Mouse (Mus musculus): ENCODE measurements at regions not wholly inside any gene's neighbourhood (a gene's known extent, or its start where the extent isn't known, plus 50 kb on each side); places are given as distances from the start of the nearest gene placed in this dataset.

DNA sequence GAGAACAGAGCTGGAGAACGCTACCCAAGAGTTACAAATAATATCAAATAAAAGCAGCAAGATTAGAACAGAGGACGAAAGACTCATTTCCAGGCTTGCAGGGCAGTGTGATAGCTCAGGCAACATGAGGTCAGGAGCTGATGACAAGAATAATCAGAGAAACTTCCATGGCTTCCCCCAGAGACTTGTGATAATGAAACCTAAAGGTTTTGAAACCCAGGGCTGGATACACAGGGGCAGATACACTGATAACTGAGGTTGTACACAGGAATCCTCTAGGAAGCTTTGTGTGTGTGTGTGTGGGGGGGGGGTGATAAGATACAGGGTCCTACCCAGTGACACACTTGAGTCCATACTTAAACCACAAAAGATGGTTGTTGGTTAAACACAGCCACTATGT is 423.4 kb upstream of the Smim15 start:
- no peak for ATAC-seq (ENCODE audit: extremely low read depth, insufficient number of reproducible peaks, low FRiP score, poor library complexity, severe bottlenecking)

DNA sequence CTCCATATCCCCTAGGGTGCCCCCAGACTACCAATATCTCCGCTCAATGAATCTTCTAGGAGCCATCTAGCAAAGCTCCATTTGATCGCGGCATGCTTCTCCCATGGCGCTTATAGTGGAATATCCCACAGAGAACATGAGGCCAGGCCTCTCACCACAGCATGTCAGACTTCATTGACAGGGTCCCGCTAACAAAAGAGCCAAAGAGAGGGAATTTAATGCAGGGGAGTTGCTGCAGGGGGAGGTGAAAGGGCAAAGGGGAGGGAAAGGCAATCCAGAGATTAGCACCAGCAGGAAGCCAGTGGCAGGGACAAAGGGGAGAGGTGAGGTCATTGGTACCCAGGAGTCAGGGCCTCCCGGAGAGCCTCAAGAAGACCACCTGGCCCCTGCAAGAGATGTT is 424.0 kb upstream of the Smim15 start:
- ATAC-seq (ENCODE audit: extremely low read depth, insufficient number of reproducible peaks, low FRiP score, poor library complexity, severe bottlenecking) = no peak

DNA sequence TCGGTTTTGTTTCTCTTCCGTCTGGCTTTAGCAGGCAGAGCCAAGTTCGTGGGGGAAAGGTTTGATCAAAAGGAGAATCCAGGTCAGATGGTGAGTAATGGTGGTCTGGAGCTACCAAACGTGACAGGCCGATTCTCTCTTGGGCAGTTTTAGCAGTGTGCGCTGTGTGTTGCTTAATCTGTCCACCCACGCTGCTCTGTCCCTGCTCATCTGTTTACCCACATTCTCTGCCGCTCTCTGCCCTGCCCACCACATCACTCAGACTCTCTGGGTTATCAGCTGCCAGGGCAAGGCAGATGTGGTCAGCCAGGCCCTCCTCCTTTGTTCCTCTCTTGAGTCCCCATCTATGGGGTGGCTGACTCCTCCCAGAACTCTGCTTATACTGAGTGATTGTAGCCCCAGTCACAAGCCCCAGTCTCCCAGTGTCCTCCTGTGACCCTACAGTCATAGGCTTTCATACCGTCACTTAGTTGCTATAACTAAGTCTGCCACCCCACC is 424.8 kb upstream of the Smim15 start:
- 0 out of 2 replicates have a peak, but pooled peaks have one; percentile 13 for ATAC-seq (ENCODE audit: extremely low read depth, insufficient number of reproducible peaks, low FRiP score, poor library complexity, severe bottlenecking)

DNA sequence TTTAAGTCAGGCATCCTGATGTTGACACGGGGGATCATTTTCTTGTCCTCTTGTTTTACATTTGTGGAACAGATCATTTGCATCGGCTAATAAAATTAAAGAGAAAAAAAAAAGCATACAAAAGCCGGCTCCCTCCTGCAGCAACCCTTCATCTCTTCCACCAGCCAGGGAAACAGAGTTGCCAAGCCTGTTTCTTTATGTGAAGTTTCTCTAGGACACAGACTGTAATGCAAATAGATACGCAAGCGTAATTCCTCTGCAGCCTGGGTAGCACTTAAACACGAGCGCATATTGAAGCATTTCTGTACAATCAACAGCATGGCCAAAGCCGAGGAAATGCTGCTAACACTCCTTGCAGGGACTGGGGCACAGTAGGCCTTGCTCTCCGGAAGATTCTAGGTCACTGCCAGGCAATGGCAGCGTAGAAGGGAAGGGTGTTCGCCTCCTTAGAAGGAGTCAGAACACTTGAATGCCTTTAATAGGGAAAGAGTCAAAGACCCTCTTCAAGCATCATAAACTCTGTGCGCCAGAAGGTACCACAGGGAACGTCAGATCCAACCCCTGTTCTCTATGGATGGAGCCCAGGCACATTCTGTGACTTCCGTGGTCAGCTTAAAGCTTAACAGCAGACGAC is 425.3 kb upstream of the Smim15 start:
- ATAC-seq (ENCODE audit: extremely low read depth, insufficient number of reproducible peaks, low FRiP score, poor library complexity, severe bottlenecking) = no peak

DNA sequence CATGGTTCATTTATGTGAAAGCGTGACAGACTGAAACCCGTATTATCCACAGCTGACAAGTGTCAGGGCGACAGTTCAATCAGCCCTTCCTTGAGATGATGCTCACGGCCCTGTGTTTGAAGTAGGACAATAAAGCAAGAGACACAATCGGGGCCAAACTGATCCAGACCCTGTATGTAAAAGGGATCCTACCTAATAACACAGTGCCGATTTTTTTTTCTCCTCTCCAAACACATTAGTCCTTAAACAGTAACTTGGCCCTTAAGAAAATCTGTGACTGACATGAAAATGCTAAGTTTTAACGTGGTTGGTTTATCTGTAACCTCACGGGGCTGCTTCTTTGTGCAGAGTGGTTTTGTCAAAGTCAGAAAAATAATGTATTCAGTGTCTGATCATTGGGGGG is 425.9 kb upstream of the Smim15 start:
- no peak for ATAC-seq (ENCODE audit: extremely low read depth, insufficient number of reproducible peaks, low FRiP score, poor library complexity, severe bottlenecking)

DNA sequence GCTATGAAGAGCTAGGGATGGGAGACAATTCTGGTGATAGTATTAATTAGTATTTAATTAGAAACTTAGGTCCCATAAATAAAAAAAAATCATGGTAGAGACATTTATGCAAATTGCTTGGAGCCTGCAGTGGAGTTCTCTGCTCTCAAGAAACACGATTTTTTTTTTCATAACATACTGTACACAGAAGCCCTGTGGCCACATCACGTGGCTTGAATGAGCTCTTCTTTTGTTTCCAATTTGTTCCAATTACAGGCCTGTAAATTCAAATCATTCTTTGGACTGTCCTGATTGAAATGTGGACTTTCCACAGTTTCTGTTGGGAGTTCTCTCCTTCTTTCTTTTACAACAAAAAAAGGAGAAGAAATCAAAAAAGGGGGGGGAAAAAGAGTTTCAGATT is 426.7 kb upstream of the Smim15 start:
- no peak for ATAC-seq (ENCODE audit: extremely low read depth, insufficient number of reproducible peaks, low FRiP score, poor library complexity, severe bottlenecking)

DNA sequence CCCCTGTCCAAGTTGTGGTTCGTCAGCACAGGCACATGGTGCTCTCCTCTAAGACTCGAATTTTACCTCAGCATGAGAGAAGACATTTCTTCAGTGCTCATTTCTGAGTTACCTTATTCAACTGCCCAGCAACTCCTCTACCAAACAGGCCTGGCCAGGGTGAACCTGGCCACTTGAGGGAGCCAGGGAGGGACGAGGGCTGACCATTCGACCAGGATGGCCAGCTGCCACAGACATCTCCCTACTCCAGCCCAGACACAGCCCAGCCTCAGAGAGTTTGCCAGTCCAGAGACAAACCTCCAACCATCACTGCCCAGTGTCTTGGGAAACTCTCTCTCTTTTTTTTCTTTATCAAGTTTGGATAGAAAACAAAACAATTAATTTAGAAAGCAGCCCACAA is 427.5 kb upstream of the Smim15 start:
- ATAC-seq (ENCODE audit: extremely low read depth, insufficient number of reproducible peaks, low FRiP score, poor library complexity, severe bottlenecking) = no peak

DNA sequence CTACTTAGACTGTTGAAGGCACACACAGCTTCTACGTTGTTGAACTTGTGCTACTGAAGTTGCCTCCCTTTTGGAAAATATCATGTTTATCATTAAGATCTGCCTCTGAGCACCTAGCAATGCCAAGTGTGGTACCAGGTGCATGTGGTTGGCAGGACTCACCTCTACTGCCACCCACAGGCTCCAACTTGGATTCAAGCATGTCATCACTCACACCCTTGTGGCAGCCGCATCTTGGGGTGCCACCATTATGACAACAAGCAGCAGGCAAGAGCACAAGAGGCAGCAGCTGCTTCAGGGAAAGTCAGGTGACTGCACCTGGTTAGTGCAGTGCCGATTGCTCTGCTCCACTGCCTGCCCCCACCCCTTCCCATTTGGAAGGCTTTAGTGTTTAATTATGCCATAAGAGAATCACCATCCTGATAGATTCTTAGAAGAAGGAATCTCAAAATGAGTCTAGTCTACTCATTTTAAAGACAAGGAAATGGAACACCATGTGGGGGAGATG is 435.2 kb upstream of the Smim15 start:
- no peak for ATAC-seq (ENCODE audit: extremely low read depth, insufficient number of reproducible peaks, low FRiP score, poor library complexity, severe bottlenecking)

DNA sequence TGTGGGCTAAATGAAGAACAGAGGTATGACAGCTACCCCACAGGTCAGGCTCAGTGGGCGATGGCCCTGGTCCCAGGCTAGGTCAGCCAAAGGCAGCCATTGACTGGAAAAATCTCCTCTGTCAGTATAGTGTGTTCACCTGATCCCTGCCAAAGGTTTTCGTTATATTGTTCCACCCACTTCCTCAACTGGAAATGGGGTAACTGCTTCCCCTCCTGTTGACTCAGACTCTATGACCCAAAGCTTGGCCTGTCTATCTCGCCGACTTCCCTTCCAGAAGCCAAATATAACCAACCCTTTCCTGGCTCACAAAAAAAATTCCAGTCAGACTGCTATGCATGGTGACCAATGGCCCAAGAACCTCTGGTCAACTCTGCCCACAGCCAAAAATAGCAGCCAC is 437.0 kb upstream of the Smim15 start:
- peak; percentile 53; the same call in 1 of the 2 replicates for ATAC-seq (ENCODE audit: extremely low read depth, insufficient number of reproducible peaks, low FRiP score, poor library complexity, severe bottlenecking)

DNA sequence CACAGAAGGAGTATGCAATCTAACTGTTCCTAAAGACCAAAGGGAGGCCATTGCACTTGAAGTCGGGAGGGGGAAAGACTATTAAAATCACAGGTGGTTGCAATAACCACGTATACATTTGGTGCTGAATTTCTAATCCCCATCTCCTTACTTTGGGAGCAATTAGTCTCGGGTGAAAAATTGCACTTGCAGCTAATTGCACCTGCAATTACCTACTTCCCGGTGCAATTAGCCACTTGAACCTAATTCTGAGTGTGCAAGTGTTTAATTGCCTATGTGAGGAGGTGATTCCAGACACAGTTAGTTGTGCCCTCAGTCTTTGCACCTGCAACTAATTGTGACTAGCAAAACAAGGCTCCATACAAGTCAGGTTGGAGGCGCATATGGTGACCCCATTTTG is 442.1 kb upstream of the Smim15 start:
- no peak for ATAC-seq (ENCODE audit: extremely low read depth, insufficient number of reproducible peaks, low FRiP score, poor library complexity, severe bottlenecking)

DNA sequence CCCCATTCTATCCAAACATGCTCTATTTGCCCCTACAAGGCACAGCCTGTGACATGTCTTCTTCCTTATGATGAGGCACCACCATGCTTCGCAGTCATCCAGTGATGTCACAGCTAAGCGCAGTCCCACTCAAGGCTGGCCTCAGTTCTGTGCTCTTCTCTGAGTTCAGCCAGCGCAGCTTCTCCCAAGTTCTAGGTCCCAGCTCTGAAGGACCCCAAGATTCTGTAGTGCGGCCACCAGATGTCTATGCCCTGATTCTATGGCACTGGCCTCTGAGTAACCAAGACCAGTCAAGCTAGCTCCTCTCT is 443.2 kb upstream of the Smim15 start:
- no peak for ATAC-seq (ENCODE audit: extremely low read depth, insufficient number of reproducible peaks, low FRiP score, poor library complexity, severe bottlenecking)

DNA sequence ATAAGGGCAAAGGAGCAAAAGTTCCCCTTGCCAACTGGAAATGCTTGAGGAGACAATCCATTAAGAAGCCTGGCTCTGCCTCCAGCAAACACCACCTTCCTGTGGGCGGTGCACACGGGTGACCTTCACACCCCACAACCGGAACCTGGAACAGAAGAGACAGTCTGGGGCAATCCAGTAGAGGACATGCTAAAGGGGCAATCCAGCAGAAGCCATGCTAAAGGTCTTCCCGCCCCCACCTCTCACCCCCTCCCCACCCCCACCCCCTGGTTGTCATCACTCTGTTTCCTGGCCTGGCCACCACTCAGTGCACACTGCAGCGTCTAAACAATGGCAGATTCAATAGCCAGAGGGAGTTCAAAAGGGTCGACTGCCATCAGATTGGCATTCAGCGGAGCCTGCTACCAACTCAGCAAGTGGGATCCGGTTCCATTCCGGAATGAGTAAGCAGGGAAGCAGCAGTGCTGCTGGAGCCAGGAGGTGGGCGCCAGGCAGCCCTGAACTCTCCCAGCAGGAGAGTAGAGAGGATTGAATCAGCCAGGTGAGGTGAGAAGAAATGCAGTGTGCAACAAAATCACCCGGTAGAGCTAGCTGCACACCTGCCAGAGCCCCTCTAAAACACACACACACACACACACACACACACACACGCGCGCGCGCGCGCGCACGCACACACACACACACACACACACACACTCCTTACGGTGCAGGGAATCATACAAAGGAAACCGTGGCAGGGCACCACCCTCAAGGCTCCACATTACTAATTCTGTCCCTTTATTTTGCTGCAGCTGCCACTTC is 443.7 kb upstream of the Smim15 start:
- no peak for ATAC-seq (ENCODE audit: extremely low read depth, insufficient number of reproducible peaks, low FRiP score, poor library complexity, severe bottlenecking)

DNA sequence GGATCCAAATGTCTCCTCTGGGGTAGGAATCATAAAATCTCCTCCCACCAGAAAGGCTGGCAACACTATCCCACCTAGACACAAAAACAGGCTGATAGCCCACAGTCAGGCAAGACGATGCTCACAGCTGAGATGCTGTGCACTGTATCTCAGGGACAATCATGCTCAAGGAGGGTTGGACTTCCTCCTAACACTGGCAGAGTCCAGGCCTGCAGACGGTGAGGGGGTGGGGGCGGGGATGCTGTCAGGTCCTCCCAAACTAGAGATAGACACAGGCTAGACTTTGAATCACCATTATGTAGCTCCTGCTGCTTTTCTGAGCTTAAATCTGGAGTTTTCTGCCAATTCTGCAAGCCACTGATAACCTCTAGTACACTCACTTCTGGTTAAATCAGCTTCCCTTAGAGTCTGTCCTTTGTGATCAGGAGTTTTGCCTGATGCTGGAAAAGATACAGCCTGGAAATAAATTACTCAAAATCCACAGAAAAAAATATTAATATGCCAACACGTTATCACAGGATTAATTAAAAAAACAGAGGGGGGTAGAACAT is 445.1 kb upstream of the Smim15 start:
- no peak for ATAC-seq (ENCODE audit: extremely low read depth, insufficient number of reproducible peaks, low FRiP score, poor library complexity, severe bottlenecking)

DNA sequence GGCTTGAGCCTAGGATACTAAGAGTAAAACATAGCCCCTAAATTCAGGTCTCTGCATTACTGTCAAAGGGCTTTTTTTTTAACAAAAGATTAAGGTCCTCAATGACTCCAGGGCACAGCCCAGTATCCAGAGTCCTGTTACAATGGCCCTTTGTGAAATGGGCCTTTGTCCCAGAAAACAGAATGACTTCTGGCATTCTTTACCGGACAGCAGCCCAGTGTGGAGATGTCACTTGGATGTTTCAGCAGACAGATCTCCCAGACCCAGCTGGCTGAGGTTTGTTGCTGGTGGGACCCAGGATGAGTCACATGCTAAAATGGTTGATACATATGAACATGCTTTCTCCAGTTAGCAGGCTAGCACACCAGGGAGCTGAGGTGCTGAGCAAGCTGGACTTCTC is 445.9 kb upstream of the Smim15 start:
- no peak for ATAC-seq (ENCODE audit: extremely low read depth, insufficient number of reproducible peaks, low FRiP score, poor library complexity, severe bottlenecking)

DNA sequence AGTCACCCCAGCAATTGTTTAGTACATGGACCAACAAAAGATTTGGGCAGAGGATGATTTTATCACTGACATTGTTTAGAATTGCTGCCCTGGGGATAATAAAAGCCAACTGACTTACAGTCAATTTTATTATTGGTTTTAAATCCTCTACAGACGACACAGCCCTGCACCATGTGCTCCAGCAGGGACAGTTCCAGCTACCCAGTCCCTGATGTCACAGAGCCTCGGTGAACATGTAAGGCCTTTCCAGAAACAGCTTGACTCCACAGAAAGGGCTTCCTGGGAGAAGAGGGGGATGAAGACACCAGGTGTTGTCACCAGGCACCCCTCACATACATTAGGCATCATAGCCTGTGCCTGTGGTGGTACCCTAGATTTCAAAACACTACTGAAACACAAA is 447.0 kb upstream of the Smim15 start:
- no peak for ATAC-seq (ENCODE audit: extremely low read depth, insufficient number of reproducible peaks, low FRiP score, poor library complexity, severe bottlenecking)

DNA sequence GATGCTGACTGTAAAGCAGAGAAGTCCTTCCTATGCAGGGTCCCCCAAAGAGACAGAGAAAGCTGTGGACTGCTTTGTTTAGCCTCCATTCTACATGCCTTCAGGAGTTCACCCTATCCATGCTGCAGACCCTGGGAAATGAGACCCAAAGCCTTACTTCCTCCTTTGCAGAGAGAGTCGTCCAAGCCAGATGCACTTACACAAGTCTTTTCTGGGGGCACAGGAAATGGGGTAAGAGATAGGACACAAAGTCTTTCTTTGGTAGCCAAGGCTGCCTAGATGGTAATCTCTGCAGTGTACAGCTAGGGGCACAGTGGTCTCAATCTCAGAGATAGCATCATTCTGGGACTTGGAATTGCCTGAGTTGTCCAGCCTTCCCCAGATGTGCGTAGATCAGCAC is 448.1 kb upstream of the Smim15 start:
- ATAC-seq (ENCODE audit: extremely low read depth, insufficient number of reproducible peaks, low FRiP score, poor library complexity, severe bottlenecking) = no peak

DNA sequence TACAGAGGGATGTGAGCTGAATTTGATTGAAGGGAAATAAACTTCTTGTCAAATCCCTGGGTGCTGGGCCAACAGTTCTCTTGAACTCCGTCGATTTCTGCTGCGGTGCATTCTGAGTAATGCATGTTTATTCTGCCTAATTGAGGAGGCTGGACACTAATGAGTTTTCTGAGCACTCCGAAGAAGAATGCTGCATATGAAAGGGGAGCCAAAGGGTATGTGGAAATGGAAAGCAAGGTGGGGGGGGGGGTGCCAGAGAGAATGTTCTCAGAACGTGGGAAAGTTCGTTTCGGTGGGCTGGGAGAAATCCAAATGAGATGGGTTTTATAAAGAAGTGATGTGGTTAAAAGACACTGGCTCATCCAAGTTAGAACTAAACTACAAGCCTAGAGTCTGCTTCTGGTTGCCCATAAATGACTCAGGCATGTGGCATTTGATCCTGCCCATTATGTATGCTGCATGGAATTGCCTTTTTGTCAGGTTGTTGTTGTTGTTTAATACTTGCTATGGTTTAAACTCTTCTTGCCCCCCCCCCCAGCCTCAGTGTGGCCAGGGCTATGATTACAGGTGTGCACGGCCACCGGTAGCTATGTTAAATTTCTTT is 455.7 kb upstream of the Smim15 start:
- no peak for ATAC-seq (ENCODE audit: extremely low read depth, insufficient number of reproducible peaks, low FRiP score, poor library complexity, severe bottlenecking)

DNA sequence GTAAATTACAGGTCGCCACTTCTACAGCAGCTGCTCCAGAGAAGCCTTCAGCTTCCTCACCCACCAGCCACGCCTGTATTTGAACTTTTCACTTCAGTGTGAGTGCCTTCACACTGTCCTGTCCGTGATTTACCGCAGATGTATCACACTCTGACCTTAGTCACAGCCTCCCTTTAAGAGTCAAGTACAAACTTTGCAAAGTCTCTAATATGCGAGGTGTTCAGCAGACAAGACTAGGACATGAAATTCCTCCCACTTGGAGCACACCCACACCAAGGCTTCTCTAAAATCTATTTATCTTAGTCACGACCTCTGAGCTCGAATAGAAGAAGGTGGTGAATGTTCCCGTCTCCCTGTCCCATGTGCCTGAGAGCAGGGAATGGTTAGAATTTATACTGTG is 456.6 kb upstream of the Smim15 start:
- no peak for ATAC-seq (ENCODE audit: extremely low read depth, insufficient number of reproducible peaks, low FRiP score, poor library complexity, severe bottlenecking)

DNA sequence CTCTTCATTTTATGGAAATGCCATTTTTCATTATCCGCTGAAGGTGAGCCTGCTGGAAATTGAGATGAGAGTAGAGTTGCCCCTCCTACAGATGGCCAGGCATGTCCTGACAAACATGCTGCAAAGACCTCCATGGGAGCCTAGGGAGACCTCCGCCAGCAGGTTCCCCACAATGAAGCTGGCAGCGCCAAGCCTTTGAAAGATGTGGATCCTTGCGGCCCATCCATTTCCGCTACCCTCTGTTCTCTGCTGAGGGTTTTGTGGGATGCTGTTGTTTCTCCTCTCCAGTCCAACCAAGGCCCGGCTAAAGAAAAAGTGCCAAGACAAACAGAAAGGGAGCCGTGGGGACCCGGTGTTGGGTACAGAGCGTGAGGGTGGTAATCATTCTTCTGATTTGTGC is 458.3 kb upstream of the Smim15 start:
- ATAC-seq (ENCODE audit: extremely low read depth, insufficient number of reproducible peaks, low FRiP score, poor library complexity, severe bottlenecking) = no peak

DNA sequence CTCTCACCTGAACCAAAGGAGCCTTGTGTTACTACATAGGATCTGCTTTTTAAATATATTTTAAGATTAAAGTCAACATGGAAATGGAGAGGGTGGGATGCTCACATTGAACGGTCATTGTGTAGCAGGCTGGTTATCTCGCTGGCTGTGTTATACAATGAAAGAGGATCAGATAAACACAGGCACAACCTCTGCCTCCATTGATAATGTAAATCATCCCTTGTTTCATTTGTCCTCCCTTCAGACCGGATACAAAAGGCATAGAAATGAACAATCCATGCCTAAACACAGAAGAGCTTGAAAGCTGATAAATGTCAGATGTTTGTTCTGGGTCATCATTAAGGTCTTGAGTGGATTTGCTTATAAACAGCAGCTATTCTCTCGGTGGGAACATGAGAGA is 458.9 kb upstream of the Smim15 start:
- no peak for ATAC-seq (ENCODE audit: extremely low read depth, insufficient number of reproducible peaks, low FRiP score, poor library complexity, severe bottlenecking)

Data from neutrophil, adult 5-6 weeks (primary cell).